Mouse (Mus musculus): Measurements from ENCODE around the gene Moxd1.

The Moxd1 gene
- long read RNA-seq, experiment 1, partial matches to known transcripts, result 0 of 1 reads
- long read RNA-seq, experiment 1, other reads (novel, unspliced or antisense), result 0 of 1 reads
- long read RNA-seq, experiment 2, result 0 reads

- intact Hi-C loops (cut with DNase I), result no loop called here
Observed at GRCm38 (mm10) chr10:24223449-24224143, at the start of gene Moxd1. Moxd1 (plus strand) TSS chr10:24223517.

- intact Hi-C loops (cut with DNase I), result no loop called here
Observed at GRCm38 (mm10) chr10:24190392-24190791, 32.9 kb upstream of the Moxd1 start.

GRCm38 (mm10) chr10:24191977-24192376, 31.3 kb upstream of the Moxd1 start:
- intact Hi-C loops (cut with DNase I), result loop anchor here (1.0 kb wide), 1 partner anchor 106 kb away; no protein-coding TSS in a partner anchor

DNA sequence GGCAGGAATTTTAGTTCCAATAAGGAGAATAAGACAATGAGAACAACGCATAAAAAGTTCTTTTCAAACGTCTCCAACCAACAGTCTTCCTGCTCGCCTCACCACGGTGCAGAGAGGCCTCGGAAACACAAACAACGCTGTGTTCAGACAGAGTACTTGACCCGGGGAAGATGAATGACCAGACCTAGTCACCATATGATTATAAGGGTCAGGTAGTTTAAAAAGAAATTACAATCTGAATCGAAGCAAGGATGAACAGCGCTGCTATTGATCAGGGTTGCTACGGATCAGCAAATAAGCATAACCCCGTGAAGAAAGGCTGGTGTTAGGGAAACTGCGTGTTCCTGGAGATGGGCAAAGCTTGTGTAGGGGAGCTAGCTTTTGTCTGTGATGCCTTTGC, 24.0 kb upstream of the Moxd1 start:
- intact Hi-C loops (cut with DNase I), result no loop called here

GRCm38 (mm10) chr10:24200099-24200498, 23.2 kb upstream of the Moxd1 start:
- intact Hi-C loops (cut with DNase I), result no loop called here

DNA sequence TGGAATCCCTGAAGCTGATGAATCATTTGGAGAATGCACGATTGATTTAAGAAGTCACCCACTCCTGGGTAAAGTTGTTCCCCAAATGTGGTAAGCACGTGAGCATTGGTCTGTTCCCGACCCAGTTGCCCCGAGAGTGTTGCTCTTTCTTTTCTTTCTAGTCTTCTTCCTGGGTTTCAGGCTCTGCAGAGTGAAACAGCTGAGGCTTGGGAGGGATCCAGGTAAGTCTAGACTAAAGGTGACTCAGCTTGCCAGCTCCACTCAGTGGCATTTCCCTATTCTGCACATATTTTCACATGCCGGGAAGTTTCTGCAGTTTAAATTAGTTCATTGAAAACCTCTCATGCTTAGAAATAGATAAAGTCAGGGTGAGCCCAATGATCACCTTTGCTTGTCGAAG, 13.2 kb upstream of the Moxd1 start:
- intact Hi-C loops (cut with DNase I), result no loop called here

- intact Hi-C loops (cut with DNase I), result no loop called here
Observed at GRCm38 (mm10) chr10:24213297-24213696, 10.0 kb upstream of the Moxd1 start.

GRCm38 (mm10) chr10:24217558-24218268, 5.6 kb upstream of the Moxd1 start:
- intact Hi-C loops (cut with DNase I), result no loop called here

DNA sequence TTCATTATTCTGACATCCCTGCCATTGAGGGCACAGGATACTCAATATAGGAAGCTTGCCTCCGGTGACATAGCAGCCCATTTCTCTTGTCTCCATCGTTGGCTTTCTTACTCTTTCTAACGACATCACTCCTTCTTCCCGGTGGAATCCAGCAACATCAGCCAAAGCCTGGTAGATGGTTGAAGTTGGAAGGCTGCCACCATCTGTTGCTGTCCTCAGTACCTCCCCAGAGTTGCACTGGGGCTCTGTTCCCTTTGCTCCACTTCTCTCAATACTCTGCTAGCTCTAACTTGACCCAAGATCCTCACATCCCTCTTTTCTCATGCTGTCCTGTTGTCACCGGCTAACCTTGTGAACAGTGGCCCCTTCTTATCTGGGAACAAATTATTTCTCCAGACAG, 2.4 kb upstream of the Moxd1 start:
- intact Hi-C loops (cut with DNase I), result no loop called here

- intact Hi-C loops (cut with DNase I), result no loop called here
Observed at GRCm38 (mm10) chr10:24222911-24223310, 406 bp upstream of the Moxd1 start.

DNA sequence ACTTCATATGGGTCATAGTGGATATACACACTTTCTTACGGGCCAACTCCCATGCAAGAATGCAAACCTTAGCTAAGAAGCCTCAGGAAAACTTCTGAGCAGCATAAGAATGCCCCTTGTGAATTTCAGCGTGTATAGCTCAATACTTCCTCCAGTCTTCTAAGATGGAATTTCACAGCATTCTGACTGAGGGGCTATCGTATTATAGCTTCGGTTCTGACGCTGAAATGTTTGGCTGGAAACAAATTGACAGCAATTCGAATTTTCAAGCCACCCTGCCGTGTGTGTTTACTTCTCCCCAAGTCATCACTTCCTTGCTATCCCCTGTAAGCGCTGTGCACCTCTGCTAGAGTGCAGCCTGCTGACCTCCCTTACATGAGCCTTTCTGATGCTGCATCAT, 1.3 kb downstream of the Moxd1 start:
- intact Hi-C loops (cut with DNase I), result no loop called here

GRCm38 (mm10) chr10:24228318-24229183, 5.2 kb downstream of the Moxd1 start:
- intact Hi-C loops (cut with DNase I), result no loop called here

GRCm38 (mm10) chr10:24232281-24232680, 9.0 kb downstream of the Moxd1 start:
- intact Hi-C loops (cut with DNase I), result no loop called here

- intact Hi-C loops (cut with DNase I), result no loop called here
Observed at GRCm38 (mm10) chr10:24235426-24236283, 12.3 kb downstream of the Moxd1 start.

DNA sequence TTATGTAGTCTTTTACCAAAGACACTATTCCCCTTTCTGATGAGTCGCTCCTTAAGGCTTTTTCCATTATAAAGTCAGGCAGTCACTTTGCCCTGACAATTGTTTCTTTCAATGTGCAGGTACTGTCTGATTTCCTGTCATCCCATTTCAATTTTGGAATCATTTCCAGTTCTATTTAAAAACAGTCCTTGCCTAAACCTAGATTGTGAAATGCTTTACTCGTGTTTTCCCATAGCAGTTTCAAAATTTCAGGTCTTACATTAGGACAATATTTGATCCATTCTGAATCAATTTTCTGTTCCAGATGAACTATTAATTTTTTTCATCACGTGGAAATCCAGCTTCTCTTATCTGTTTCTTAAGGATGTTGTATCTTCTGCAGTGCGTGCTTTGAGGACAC, 23.5 kb downstream of the Moxd1 start:
- intact Hi-C loops (cut with DNase I), result no loop called here

DNA sequence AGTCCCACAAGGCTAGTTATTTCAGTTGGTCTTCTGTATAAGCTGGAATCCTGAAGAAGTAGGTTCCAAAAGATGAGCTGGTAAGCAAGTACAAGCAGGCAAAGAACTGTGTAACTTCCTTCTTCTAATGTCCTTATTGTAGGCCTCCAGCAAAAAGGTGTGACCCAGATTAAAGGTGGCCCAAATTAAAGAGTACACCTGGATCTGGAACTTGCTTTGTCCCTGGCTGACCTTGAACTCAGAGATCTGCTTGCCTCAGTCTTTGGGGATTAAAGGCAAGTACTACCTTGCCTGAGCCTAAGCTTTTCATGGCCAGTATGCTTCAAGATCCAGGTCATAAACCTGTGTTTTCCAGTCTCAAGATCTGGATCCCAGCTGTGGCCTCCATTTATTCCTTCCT, 24.8 kb downstream of the Moxd1 start:
- intact Hi-C loops (cut with DNase I), result no loop called here

- intact Hi-C loops (cut with DNase I), result no loop called here
Observed at GRCm38 (mm10) chr10:24251631-24252030, 28.3 kb downstream of the Moxd1 start.

- intact Hi-C loops (cut with DNase I), result no loop called here
Observed at GRCm38 (mm10) chr10:24258150-24258549, 34.8 kb downstream of the Moxd1 start.

DNA sequence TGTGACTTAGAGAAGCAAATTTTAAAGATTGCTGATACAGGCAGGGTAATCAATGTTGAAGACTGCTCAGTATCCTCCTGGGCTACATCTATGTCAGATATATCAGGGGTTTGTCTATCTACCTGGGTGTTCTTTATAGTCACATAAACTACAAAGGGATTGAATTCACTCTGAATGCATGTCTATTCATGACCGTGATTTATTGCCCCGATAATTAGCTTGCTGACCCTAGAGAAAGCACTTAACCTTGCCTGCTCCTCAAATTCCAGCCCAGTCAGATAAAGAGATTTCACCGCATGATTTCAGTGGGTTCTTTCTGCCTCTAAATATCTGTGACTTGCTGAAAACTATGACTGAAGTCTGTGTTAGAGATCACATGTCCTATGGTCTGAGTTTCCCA, 35.6 kb downstream of the Moxd1 start:
- intact Hi-C loops (cut with DNase I), result no loop called here

- intact Hi-C loops (cut with DNase I), result no loop called here
Observed at GRCm38 (mm10) chr10:24259794-24260590, 36.7 kb downstream of the Moxd1 start.
